Mouse (Mus musculus): Measurements from ENCODE around the gene Arx. TPM values are rescaled to one million over a fixed set of nuclear protein-coding genes. Genes with fewer than 3 reads are reported as not detected.

Arx gene
- 1 to 10 TPM; 2.2 to 2.4 TPM for total RNA-seq (2021)
- long read RNA-seq, experiment 1, partial matches to known transcripts = 0 of 1 reads
- long read RNA-seq, experiment 1, other reads (novel, unspliced or antisense) = 0 of 1 reads
- long read RNA-seq, experiment 2, transcript Arx-201 (5 exons, 2,881 nt) = major isoform, 7 of 8 reads
- long read RNA-seq, experiment 2, partial matches to known transcripts = 1 of 8 reads
- long read RNA-seq, experiment 2, other reads (novel, unspliced or antisense) = 0 of 8 reads

DNA sequence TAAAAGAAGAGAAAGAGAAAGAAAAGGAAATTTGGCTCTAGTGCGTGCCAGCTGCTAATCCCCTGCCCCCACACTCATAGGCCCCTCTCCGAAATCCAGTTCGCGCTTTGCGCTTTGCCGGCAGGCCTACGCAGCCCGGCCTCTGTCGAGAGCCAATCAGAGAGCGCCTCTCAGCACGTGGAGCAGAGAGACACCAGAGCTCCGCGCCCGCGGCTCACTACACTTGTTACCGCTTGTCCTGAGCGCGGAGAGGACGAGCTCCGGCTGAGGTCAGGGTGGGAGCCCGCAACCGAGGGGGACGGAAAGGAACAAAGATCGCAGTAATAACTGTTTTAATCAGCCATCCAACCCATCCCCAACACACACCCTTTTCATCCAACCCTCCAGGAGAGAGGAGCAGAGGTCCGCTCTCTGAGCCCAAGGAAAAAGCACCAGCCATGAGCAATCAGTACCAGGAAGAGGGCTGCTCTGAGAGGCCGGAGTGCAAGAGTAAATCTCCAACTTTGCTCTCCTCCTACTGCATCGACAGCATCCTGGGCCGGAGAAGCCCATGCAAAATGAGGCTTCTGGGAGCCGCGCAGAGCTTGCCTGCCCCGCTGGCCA is at the start of gene Arx:
Gene Arx, plus strand, starts transcription at position 155 of the 603 bp plus-strand sequence.
- DNase-seq (ENCODE audit: low spot score in 2 of 2) = peak in 1 of 2 experiments; percentile 52

DNA sequence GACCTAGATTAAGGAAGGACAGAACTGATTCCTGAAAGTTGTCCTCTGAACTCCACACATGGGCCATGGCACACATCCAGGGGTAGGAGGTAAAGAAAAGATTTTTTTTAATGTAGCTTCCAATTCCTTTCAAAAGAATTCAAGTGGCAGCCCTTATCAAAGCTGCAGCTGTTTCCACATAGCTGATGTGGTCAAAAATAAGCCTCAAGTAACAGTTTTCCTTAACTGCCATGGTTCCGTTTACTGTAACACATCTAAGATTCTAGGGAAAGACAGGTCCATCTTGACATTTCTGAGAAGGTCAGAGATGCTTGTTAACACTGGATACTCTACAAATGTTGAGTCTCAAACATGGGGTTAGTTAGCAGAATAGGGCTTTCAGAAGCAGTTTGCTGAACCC is 34.9 kb upstream of the Arx start:
- DNase-seq (ENCODE audit: low spot score in 2 of 2) = no peak

DNA sequence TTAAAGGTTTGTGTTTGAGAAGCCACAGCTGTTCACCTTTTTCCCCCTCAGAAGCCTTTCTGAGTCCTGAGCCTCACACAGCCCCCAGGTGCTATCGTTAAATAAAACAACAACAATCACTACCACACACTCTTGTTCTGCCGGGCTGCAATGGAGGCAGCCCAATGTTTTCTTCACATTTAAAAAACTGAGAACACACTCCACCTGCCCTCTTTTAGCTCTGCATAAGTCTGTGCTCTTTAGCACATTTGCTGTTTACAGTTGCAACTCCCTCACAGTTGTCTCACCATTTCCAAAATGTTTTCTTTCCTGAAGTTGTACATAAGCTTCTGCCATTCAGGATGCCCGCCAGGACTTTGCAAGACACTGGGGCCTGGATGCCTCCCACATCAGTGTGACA is 10.6 kb upstream of the Arx start:
- DNase-seq (ENCODE audit: low spot score in 2 of 2) = no peak

DNA sequence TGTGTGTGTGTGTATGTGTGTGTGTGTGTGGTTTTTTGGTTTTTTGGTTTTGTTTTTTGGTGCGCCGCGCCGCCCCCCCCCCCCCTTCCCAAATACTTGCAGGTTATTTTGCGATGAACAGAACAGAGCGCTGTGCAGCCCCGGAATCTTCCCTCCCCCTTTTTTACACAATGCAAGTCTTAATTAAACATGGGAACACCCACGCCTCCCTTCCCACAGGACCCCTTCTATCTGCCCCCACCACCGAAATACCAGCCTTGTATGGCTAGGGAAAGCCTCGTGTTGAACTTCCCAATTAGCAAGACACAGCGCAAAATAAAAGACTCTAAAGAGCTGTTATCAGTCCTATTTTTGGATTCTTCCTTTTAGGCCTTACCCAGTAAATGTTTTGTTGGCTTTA is 6.3 kb upstream of the Arx start:
- no peak for DNase-seq (ENCODE audit: low spot score in 2 of 2)

- DNase-seq (ENCODE audit: low spot score in 2 of 2) = peak in 1 of 2 experiments; percentile 55
These were observed 5.1 kb upstream of the Arx start for GRCm38 (mm10) chrX:93281028-93281723.

DNA sequence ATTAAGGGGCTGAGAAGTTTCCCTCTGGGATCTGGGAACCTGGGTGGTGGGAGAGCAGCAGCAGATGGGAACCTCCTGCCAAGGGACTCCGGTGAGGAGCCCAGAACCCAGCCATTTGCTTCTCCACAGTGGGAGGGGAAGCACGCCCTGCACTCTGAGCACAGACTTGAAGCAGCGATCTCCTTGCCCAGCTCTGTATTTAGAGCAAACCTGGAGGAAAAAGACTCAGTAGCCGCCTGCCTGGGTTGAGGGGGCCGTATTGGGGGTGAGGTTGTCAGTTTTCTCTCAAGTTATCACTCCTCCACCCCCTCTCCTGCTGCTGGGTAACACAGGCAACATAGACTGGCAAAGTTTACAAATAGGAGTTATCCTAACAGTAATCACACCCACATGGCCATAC is 4.5 kb upstream of the Arx start:
- DNase-seq (ENCODE audit: low spot score in 2 of 2) = no peak

- no peak for DNase-seq (ENCODE audit: low spot score in 2 of 2)
These were observed 1.2 kb upstream of the Arx start for GRCm38 (mm10) chrX:93285091-93285490.

DNA sequence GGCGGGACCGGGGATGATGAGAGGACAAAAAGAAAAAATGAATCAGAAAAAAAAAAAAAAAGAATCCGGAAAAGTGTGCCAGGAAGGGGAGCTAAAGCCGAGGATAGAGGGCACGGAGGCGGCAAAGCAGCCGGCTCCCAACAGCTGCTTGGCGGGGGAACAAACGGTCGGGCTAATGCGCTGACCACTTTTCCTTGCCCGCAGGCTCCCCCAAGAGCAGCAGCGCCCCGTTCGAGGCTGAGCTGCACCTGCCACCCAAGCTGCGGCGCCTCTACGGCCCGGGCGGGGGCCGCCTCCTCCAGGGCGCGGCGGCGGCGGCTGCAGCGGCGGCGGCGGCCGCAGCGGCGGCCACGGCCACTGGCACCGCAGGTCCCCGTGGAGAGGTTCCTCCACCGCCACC is 2.1 kb downstream of the Arx start:
- no peak for DNase-seq (ENCODE audit: low spot score in 2 of 2)

- DNase-seq (ENCODE audit: low spot score in 2 of 2) = no peak
These were observed 2.8 kb downstream of the Arx start for GRCm38 (mm10) chrX:93289076-93289475.

GRCm38 (mm10) chrX:93289851-93290380 is 3.7 kb downstream of the Arx start:
- no peak for DNase-seq (ENCODE audit: low spot score in 2 of 2)

- no peak for DNase-seq (ENCODE audit: low spot score in 2 of 2)
These were observed 5.8 kb downstream of the Arx start for GRCm38 (mm10) chrX:93292031-93292430.

- no peak for DNase-seq (ENCODE audit: low spot score in 2 of 2)
These were observed 8.7 kb downstream of the Arx start for GRCm38 (mm10) chrX:93294736-93295490.

DNA sequence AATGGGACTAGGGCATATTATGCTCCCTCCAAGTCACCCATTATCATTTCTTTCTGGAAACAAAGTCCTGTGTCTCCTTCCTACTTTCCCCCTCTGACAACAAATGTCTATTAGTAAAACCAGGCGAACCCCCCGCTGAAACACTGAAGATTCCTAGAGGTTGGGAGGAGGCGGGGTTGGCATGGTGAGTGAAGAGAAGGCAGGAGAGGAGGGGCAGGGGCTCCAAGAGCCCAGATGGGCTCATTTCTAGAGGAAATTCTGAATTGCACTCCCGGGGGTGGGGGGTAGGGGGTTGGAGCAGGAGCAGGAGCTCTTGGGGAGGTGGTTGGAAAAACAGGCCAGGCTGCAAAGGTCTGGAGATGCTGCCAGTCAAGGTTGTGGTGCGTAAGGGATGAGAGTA is 9.6 kb downstream of the Arx start:
- no peak for DNase-seq (ENCODE audit: low spot score in 2 of 2)

DNA sequence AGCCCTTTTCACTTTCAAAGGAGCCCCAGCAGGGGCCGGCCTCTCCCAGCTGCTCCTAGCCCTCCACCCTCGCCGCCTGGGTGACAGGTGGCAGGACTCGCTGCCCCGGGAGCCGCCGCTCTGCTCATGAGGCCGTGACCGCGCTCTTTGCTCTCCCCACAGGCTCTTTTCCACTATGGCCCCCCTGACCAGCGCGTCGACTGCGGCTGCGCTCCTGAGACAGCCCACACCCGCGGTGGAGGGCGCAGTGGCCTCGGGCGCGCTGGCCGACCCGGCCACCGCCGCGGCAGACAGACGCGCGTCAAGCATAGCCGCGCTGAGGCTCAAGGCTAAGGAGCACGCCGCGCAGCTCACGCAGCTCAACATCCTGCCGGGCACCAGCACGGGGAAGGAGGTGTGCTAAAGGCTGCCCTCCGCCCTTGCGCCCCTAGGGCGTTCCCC is 10.8 kb downstream of the Arx start:
- no peak for DNase-seq (ENCODE audit: low spot score in 2 of 2)

- no peak for DNase-seq (ENCODE audit: low spot score in 2 of 2)
These were observed 12.9 kb downstream of the Arx start for GRCm38 (mm10) chrX:93299046-93299626.

DNA sequence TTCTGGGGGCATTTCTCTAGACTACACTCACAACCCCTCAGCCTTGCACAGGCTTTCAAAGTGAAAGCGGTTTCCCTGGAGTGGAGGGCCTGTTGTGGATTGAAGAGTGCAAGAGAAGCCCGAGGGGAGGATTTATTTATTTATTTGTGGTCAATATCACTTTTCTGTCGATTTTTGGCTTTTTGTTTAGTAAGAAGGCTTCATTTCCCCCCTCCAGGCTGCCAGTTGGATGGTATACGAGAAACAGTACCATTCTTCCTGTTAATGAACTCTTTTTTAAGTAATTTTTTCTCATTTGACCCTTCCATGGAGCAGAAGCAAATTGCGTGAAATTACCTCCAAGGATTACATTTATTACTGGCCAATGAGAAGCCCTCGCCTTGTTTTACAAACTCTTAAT is 13.5 kb downstream of the Arx start:
- no peak for DNase-seq (ENCODE audit: low spot score in 2 of 2)

DNA sequence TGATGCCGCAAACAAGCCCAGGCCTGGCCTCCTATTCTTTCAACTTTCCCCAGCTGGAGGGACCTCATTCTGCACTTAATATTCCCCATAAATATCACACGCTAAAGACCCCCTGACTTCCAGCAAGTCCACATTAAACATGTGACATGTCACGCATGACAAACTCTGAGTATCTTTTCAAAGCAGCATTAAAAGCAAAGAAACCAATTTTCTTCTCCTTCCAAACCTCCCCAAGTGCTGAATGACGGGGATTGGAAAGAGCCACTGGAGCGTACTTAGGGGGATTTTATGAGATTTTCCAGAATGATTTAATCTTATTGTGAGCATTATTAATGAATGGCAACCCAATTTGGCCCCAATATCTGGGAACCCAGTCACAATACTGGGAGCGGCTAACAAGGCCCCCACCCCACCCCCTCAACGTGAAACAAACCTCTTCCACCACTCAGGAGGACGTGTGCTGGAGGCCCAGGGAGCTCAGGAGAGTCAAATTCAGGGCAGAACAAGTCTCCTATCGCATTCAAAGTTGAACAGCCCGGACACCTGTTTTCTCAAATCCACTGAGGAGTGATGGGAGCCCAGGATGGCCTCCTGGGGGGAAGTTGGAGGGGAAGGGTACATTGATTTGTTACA is 14.1 kb downstream of the Arx start:
- DNase-seq (ENCODE audit: low spot score in 2 of 2) = no peak

DNA sequence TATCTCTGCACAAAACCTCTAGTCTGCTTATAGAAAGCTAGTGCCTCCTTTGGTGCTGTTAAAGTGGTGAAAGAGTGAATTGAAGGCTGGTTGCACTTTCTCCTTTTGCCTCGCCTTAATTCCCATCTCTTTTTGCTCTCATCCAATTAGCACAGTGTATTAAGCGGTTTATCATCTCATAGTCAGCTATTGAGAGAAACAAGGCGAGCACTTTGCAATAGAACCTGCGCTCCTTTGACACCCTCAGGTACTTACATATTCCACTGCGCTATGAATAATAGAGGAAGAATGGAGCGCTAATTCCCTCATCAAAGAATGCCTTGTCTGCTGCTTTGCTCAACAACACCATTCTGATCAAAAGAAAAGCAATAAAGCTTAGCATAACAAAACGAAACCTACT is 15.6 kb downstream of the Arx start:
- no peak for DNase-seq (ENCODE audit: low spot score in 2 of 2)

GRCm38 (mm10) chrX:93305780-93306179 is 19.5 kb downstream of the Arx start:
- DNase-seq (ENCODE audit: low spot score in 2 of 2) = no peak

DNA sequence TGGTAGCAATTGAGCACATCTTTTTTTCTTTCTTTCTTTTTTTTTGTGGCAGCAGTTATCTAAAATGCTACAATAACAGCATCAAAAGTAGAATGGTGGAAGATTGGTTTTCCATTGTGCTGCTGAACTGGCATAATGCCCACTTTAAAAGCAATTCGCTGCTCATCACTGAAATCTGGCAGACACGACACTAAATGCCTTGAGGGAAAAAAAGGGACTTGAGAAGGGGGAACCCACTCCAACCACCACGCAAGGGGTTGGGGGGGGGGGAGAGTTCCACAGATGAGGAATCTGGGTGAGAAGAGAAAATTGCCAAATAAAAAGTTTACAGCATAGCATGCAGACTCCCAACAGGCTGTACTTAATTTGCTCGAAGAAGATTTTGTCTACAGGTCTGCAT is 31.3 kb downstream of the Arx start:
- no peak for DNase-seq (ENCODE audit: low spot score in 2 of 2)

- no peak for DNase-seq (ENCODE audit: low spot score in 2 of 2)
These were observed 33.7 kb downstream of the Arx start for GRCm38 (mm10) chrX:93319979-93320378.
